Mouse (Mus musculus) gastrocnemius, postnatal 36 days (tissue): ENCODE data around the gene Hes6. TPM values are rescaled to one million over a fixed set of nuclear protein-coding genes. Genes with fewer than 3 reads are reported as not detected.

Experiments used
- DNase-seq, 2 experiments: peaks; one replicate each; pipeline ENCODE4 v3.0.0; 2022
- intact Hi-C: fragments of 180-260 bp; cut with DNase I; formaldehyde crosslinking; loops from one replicate; pipeline ENCODE4 v1.15.1; 2025
- total RNA-seq, 2 experiments: library from RNA; stranded (reverse); gene quantifications; 2 replicates each; pipeline ENCODE4 v1.2.3; 2021

The Hes6 gene
- total RNA-seq, 2 experiments from 2014 or later: 7.5 to 7.9 TPM

GRCm38 (mm10) chr1:91362113-91362512 lies 51.7 kb downstream of the Hes6 start:
- DNase-seq: no peak
- intact Hi-C loops: no loop called here

Other genes starting within 250 kb of the Hes6 start
- 10 to 100 TPM; 21.1 to 23.7 TPM for gene Ramp1, start 234.2 kb downstream of the Hes6 start, total RNA-seq
- gene Ube2f, start 163.7 kb downstream of the Hes6 start, total RNA-seq: 10 to 100 TPM; 56.1 to 58.7 TPM
- 10 to 100 TPM in 1 of 2 experiments, 1 to 10 TPM in 1; 9.4 to 12.1 TPM for gene Scly, start 115.7 kb downstream of the Hes6 start, total RNA-seq
- under 1 TPM; 0.05 to 0.10 TPM for gene Espnl, start 92.0 kb downstream of the Hes6 start, total RNA-seq
- 10 to 100 TPM; 55.0 to 66.7 TPM for gene Klhl30, start 63.0 kb downstream of the Hes6 start, total RNA-seq
- 1 to 10 TPM; 1.8 to 2.1 TPM for gene Erfe, start 47.6 kb downstream of the Hes6 start, total RNA-seq
- gene Ilkap, start 15.2 kb downstream of the Hes6 start, total RNA-seq: 10 to 100 TPM; 33.2 TPM
- 1 to 10 TPM; 6.7 to 9.9 TPM for gene Per2, start 45.3 kb upstream of the Hes6 start, total RNA-seq
- gene Traf3ip1, start 80.6 kb upstream of the Hes6 start, total RNA-seq: 1 to 10 TPM; 2.7 to 3.4 TPM
- 10 to 100 TPM; 11.9 to 12.7 TPM for gene Asb1, start 126.5 kb upstream of the Hes6 start, total RNA-seq